Mouse (Mus musculus) stomach, postnatal 0 days (tissue): Measurements from ENCODE around the gene Gpr107. TPM values are rescaled to one million over a fixed set of nuclear protein-coding genes. Genes with fewer than 3 reads are reported as not detected.
A peak's percentile ranks its signal among the peaks of the same experiment; 100 is the strongest.

Experiments
- ATAC-seq: fragments of 200-750 bp; cut with Nextera tagmentation; 2 replicates; pipeline ENCODE4 v1.8.0; 2017; ENCODE audit not compliant: low FRiP score, low TSS enrichment
- DNase-seq: peaks from one replicate; pipeline ENCODE4 v3.0.0-alpha.2; 2016; ENCODE audit warnings: low spot score
- H3K27ac ChIP-seq: fragments of 300-500 bp; sonication (generic); replicated peaks from 2 replicates; pipeline ENCODE4 v1.5.1; 2014; ENCODE audit warnings: mild to moderate bottlenecking, control low read depth
- H3K27me3 ChIP-seq: fragments of 300-500 bp; sonication (generic); 2 replicates; pipeline ENCODE4 v1.6.1; 2014; ENCODE audit warnings: low read length; ENCODE audit not compliant: control insufficient read depth, insufficient read depth
- H3K36me3 ChIP-seq: fragments of 300-500 bp; sonication (generic); 2 replicates; pipeline ENCODE4 v1.6.1; 2014; ENCODE audit warnings: low read length, mixed read lengths; ENCODE audit not compliant: control insufficient read depth, insufficient read depth
- H3K4me1 ChIP-seq: fragments of 300-500 bp; sonication (generic); replicated peaks from 2 replicates; pipeline ENCODE4 v1.6.1; 2014; ENCODE audit warnings: antibody characterized with exemption; ENCODE audit not compliant: control insufficient read depth, insufficient read depth
- H3K4me2 ChIP-seq: fragments of 300-500 bp; sonication (generic); replicated peaks from 2 replicates; pipeline ENCODE4 v1.6.1; 2014; ENCODE audit warnings: low read depth, mild to moderate bottlenecking, control low read depth, moderate library complexity
- H3K4me3 ChIP-seq: fragments of 300-500 bp; sonication (generic); 2 replicates; pipeline ENCODE4 v1.5.1; 2014; ENCODE audit warnings: low read depth, low read length, control low read depth
- H3K9ac ChIP-seq: fragments of 300-500 bp; sonication (generic); 2 replicates; pipeline ENCODE4 v1.6.1; 2014; ENCODE audit warnings: mild to moderate bottlenecking, low read length, control low read depth, mixed read lengths
- H3K9me3 ChIP-seq: fragments of 300-500 bp; sonication (generic); 2 replicates; pipeline ENCODE4 v1.6.1; 2016; ENCODE audit warnings: low read length; ENCODE audit not compliant: control insufficient read depth
- CTCF ChIP-seq: IDR thresholded peaks from 2 replicates; pipeline ENCODE4 v1.5.1; 2016; ENCODE audit warnings: antibody characterized with exemption, low read depth, mild to moderate bottlenecking, moderate library complexity
- EP300 ChIP-seq: optimal IDR thresholded peaks from 2 replicates; pipeline ENCODE3; 2016; ENCODE audit warnings: antibody characterized with exemption
- WGBS: fragments of 180-500 bp; shearing (Covaris S2); extraction: QIAGEN DNeasy Blood & Tissue Kit; methylation state at CpG from one replicate; pipeline ENCODE4 v1.1.7; 2014; 5-methylcytosine and 5-hydroxymethylcytosine counted together
- polyA plus RNA-seq: library from polyadenylated mRNA; unstranded; fragments of >200 nt; fragmentation: Nextera tagmentation; extraction: Ambion mirVana; gene quantifications from 2 replicates; pipeline ENCODE4 v1.2.1, GENCODE M21; 2015

Gpr107 gene
- polyA plus RNA-seq, 1 experiment from 2014 or later: 23.7 TPM

GRCm38 (mm10) chr2:31214211-31214796, 62.2 kb downstream of the Gpr107 start:
- Histone ChIP-seq H3K4me3 (no peak overlapping the region), H3K36me3 (peaks cover 19% of the 10 kb centered on the region; the same call in 1 of the 2 replicates), H3K4me2 (no peak overlapping the region), H3K9ac (no peak overlapping the region), H3K9me3 (no peaks in the 10 kb centered on the region), H3K4me1 (no peaks in the 10 kb centered on the region), H3K27me3 (no peaks in the 10 kb centered on the region), H3K27ac (no peak overlapping the region)
- 87% methylated on average over 16 of the region's 16 CpGs for WGBS
- no peak for TF ChIP-seq EP300
- TF ChIP-seq CTCF: no peak
- no peak for DNase-seq
- no peak for ATAC-seq

GRCm38 (mm10) chr2:31218611-31219010, 66.5 kb downstream of the Gpr107 start:
- Histone ChIP-seq H3K4me2 (no peak overlapping the region), H3K27ac (no peak overlapping the region), H3K27me3 (no peaks in the 10 kb centered on the region), H3K9me3 (no peaks in the 10 kb centered on the region), H3K36me3 (0 out of 2 replicates have a peak, but pooled peaks cover 3% of the 10 kb centered on the region), H3K4me3 (no peak overlapping the region), H3K4me1 (no peaks in the 10 kb centered on the region), H3K9ac (no peak overlapping the region)
- 84% methylated on average over 3 of the region's 3 CpGs for WGBS
- TF ChIP-seq CTCF: no peak
- TF ChIP-seq EP300: no peak
- no peak for ATAC-seq
- DNase-seq: no peak

- no peaks in the 10 kb centered on the region for H3K4me1 ChIP-seq
- H3K27me3 ChIP-seq: no peaks in the 10 kb centered on the region
- H3K9me3 ChIP-seq: no peaks in the 10 kb centered on the region
- 64% methylated on average over 6 of the region's 6 CpGs for WGBS
- DNase-seq: no peak
- H3K9ac ChIP-seq: no peak overlapping the region
- H3K4me2 ChIP-seq: no peak overlapping the region
- H3K36me3 ChIP-seq: 0 out of 2 replicates have a peak, but pooled peaks cover 1% of the 10 kb centered on the region
- no peak for ATAC-seq
- TF ChIP-seq EP300 (no peak), CTCF (no peak)
- no peak overlapping the region for H3K4me3 ChIP-seq
- H3K27ac ChIP-seq: no peak overlapping the region
Measured at GRCm38 (mm10) chr2:31219470-31219869, 67.4 kb downstream of the Gpr107 start.

- H3K4me3 ChIP-seq: no peak overlapping the region
- no peaks in the 10 kb centered on the region for H3K36me3 ChIP-seq
- H3K27ac ChIP-seq: no peak overlapping the region
- no peak overlapping the region for H3K9ac ChIP-seq
- DNase-seq (no peak), ATAC-seq (no peak)
- no peak overlapping the region for H3K4me2 ChIP-seq
- H3K27me3 ChIP-seq: no peaks in the 10 kb centered on the region
- no peaks in the 10 kb centered on the region for H3K4me1 ChIP-seq
- no peaks in the 10 kb centered on the region for H3K9me3 ChIP-seq
- WGBS: 59% methylated on average over 7 of the region's 7 CpGs
- no peak for TF ChIP-seq CTCF
- TF ChIP-seq EP300: no peak
Measured at GRCm38 (mm10) chr2:31220844-31221243, 68.7 kb downstream of the Gpr107 start.

GRCm38 (mm10) chr2:31221582-31221981, 69.5 kb downstream of the Gpr107 start:
- Histone ChIP-seq H3K9ac (no peak overlapping the region), H3K27me3 (no peaks in the 10 kb centered on the region), H3K4me2 (no peak overlapping the region), H3K4me3 (no peak overlapping the region), H3K4me1 (no peaks in the 10 kb centered on the region), H3K27ac (no peak overlapping the region), H3K9me3 (no peaks in the 10 kb centered on the region), H3K36me3 (no peaks in the 10 kb centered on the region)
- no peak for TF ChIP-seq CTCF
- no peak for TF ChIP-seq EP300
- no peak for DNase-seq
- no peak for ATAC-seq
- WGBS: 68% methylated on average over 5 of the region's 5 CpGs

- H3K27ac ChIP-seq: no peak overlapping the region
- no peaks in the 10 kb centered on the region for H3K4me1 ChIP-seq
- ATAC-seq: no peak
- H3K4me3 ChIP-seq: no peak overlapping the region
- TF ChIP-seq EP300 (no peak), CTCF (peak; percentile 41)
- 36% methylated on average over 1 of the region's 1 CpGs for WGBS
- H3K36me3 ChIP-seq: no peaks in the 10 kb centered on the region
- H3K9ac ChIP-seq: no peak overlapping the region
- H3K4me2 ChIP-seq: no peak overlapping the region
- no peak for DNase-seq
- no peaks in the 10 kb centered on the region for H3K9me3 ChIP-seq
- H3K27me3 ChIP-seq: no peaks in the 10 kb centered on the region
Measured at GRCm38 (mm10) chr2:31228768-31229311, 76.7 kb downstream of the Gpr107 start.
